Mouse (Mus musculus): ENCODE measurements at regions not wholly inside any gene's neighbourhood (a gene's known extent, or its start where the extent isn't known, plus 50 kb on each side); places are given as distances from the start of the nearest gene placed in this dataset.

DNA sequence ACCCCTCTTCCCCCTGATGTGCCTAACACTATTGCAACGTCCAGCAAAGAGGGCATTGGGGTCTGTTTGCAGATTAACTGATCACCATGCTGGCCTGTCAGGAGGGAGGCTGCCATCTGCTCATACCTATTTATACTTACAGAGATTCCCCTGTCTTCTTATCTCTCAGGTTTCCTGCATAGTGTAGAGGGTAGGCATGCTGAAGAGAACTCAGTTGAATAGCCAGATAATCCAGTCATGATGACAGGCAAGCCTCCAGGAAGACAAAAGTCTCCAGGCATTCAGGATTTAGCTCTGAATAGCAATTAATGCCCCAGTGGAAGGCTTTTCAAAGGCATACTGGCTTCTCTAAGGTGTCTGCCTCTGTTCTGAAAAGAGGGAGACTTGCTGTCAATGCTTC, 505.1 kb downstream of the Tmem132b start:
- DNase-seq (ENCODE audit: low spot score) (no peak), ATAC-seq (replicated peaks; ENCODE audit: low FRiP score) (no peak)
- Histone ChIP-seq H3K4me1 (replicated peaks; ENCODE audit: control insufficient read depth, insufficient read depth, low read length) (no peaks in the 10 kb centered on the region), H3K27ac (ENCODE audit: low read depth, low read length) (no peak overlapping the region), H3K36me3 (ENCODE audit: control insufficient read depth, insufficient read depth, low read length) (no peaks in the 10 kb centered on the region), H3K4me3 (ENCODE audit: low read depth, low read length) (no peak overlapping the region), H3K9ac (ENCODE audit: low read depth, low read length) (no peak overlapping the region), H3K4me2 (no peak overlapping the region), H3K27me3 (replicated peaks; ENCODE audit: control insufficient read depth, insufficient read depth, low read length) (no peaks in the 10 kb centered on the region), H3K9me3 (ENCODE audit: control insufficient read depth, low read length) (0 out of 2 replicates have a peak, but pooled peaks cover 2% of the 10 kb centered on the region)
- 13% methylated on average over 1 of the region's 1 CpGs for WGBS

DNA sequence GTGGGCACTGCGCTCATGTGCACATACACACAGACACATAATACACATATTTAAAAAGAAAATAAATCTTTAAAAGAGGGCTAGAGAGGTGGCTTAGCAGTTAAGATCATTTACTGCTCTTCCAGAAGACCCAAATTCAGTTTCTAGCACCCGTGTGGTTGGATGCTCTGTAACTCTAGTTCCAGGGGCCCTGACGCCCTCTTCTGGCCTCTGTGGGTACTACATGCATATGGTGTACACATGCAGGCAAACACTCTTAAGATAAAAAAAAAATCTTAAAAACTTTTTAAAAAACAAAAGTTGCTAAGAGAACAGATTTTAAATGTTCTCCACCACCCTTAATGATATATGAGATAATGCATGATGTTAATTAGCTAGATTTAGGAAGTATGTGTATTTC, 514.2 kb downstream of the Tmem132b start:
- WGBS, result 78% methylated on average over 3 of the region's 3 CpGs
- Histone ChIP-seq H3K4me3 (ENCODE audit: low read depth, low read length) (no peak overlapping the region), H3K36me3 (ENCODE audit: control insufficient read depth, insufficient read depth, low read length) (no peaks in the 10 kb centered on the region), H3K9me3 (ENCODE audit: control insufficient read depth, low read length) (no peaks in the 10 kb centered on the region), H3K4me2 (no peak overlapping the region), H3K27me3 (replicated peaks; ENCODE audit: control insufficient read depth, insufficient read depth, low read length) (no peaks in the 10 kb centered on the region), H3K27ac (ENCODE audit: low read depth, low read length) (no peak overlapping the region), H3K9ac (ENCODE audit: low read depth, low read length) (no peak overlapping the region), H3K4me1 (replicated peaks; ENCODE audit: control insufficient read depth, insufficient read depth, low read length) (no peaks in the 10 kb centered on the region)
- no peak for ATAC-seq (replicated peaks; ENCODE audit: low FRiP score)
- no peak for DNase-seq (ENCODE audit: low spot score)

DNA sequence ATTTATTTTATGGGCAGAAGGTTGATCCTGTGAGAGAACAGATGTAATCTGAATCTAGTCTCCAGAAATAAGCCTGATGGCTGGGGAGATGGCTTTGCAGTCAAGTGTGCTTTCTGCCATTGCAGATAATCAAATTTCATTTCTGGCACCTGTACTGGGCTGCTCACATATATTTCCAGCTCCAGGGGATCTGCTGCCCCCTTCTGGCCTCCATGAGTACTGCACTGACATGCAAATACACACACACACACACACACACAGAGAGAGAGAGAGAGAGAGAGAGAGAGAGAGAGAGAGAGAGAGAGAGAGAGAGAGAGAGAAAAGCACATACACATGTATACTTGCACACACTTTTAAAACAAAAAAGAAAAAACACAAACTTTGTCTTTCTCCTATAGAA, 532.1 kb downstream of the Tmem132b start:
- Histone ChIP-seq H3K4me1 (replicated peaks; ENCODE audit: control insufficient read depth, insufficient read depth, low read length) (no peaks in the 10 kb centered on the region), H3K36me3 (ENCODE audit: control insufficient read depth, insufficient read depth, low read length) (no peaks in the 10 kb centered on the region), H3K4me3 (ENCODE audit: low read depth, low read length) (no peak overlapping the region), H3K9ac (ENCODE audit: low read depth, low read length) (no peak overlapping the region), H3K27me3 (replicated peaks; ENCODE audit: control insufficient read depth, insufficient read depth, low read length) (no peaks in the 10 kb centered on the region), H3K9me3 (ENCODE audit: control insufficient read depth, low read length) (no peaks in the 10 kb centered on the region), H3K27ac (ENCODE audit: low read depth, low read length) (no peak overlapping the region), H3K4me2 (no peak overlapping the region)
- ATAC-seq (replicated peaks; ENCODE audit: low FRiP score) (no peak), DNase-seq (ENCODE audit: low spot score) (no peak)

DNA sequence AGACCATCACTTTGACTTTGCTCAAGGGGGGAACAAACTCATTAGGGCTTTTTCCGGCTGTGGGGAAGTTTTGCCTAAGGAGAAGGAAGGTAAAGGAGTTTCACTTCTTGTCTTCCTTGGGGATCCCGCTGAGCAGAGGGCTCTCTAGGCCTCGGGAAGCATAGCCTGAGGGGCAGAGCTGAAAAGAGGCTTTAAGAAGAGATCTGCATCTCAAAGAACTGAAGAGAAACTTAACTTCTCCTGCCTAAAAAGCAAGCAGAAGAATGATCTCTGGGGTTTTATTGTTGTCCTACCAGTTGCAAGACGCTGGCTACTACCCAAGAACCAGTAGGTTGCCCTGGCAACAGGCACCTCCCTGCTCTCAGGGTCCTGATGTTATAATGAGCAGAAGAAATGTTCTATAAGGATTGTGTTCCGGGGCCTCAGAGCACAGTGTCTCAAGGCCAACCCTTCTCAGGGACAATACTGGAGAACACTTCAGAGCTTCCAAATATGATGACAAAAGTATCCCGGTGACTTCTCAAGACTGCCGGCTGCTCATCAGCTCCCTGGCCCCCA, 547.8 kb downstream of the Tmem132b start:
- no peaks in the 10 kb centered on the region for H3K4me1 ChIP-seq (replicated peaks; ENCODE audit: control insufficient read depth, insufficient read depth, low read length)
- no peaks in the 10 kb centered on the region for H3K27me3 ChIP-seq (replicated peaks; ENCODE audit: control insufficient read depth, insufficient read depth, low read length)
- no peak overlapping the region for H3K4me3 ChIP-seq (ENCODE audit: low read depth, low read length)
- no peak overlapping the region for H3K9ac ChIP-seq (ENCODE audit: low read depth, low read length)
- H3K4me2 ChIP-seq, result no peak overlapping the region
- H3K27ac ChIP-seq (ENCODE audit: low read depth, low read length), result no peak overlapping the region
- 53% methylated on average over 7 of the region's 7 CpGs for WGBS
- peaks cover 8% of the 10 kb centered on the region for H3K9me3 ChIP-seq (ENCODE audit: control insufficient read depth, low read length)
- DNase-seq (ENCODE audit: low spot score) (no peak), ATAC-seq (replicated peaks; ENCODE audit: low FRiP score) (no peak)
- H3K36me3 ChIP-seq (ENCODE audit: control insufficient read depth, insufficient read depth, low read length), result no peaks in the 10 kb centered on the region

- Histone ChIP-seq H3K4me2 (no peak overlapping the region), H3K27ac (ENCODE audit: low read depth, low read length) (no peak overlapping the region), H3K9me3 (ENCODE audit: control insufficient read depth, low read length) (no peaks in the 10 kb centered on the region), H3K9ac (ENCODE audit: low read depth, low read length) (no peak overlapping the region), H3K27me3 (replicated peaks; ENCODE audit: control insufficient read depth, insufficient read depth, low read length) (no peaks in the 10 kb centered on the region), H3K36me3 (ENCODE audit: control insufficient read depth, insufficient read depth, low read length) (no peaks in the 10 kb centered on the region), H3K4me3 (ENCODE audit: low read depth, low read length) (no peak overlapping the region), H3K4me1 (replicated peaks; ENCODE audit: control insufficient read depth, insufficient read depth, low read length) (no peaks in the 10 kb centered on the region)
- 67% methylated on average over 4 of the region's 4 CpGs for WGBS
- DNase-seq (ENCODE audit: low spot score) (no peak), ATAC-seq (replicated peaks; ENCODE audit: low FRiP score) (no peak)
Observed at GRCm38 (mm10) chr5:126088251-126088914, 556.8 kb downstream of the Tmem132b start.

DNA sequence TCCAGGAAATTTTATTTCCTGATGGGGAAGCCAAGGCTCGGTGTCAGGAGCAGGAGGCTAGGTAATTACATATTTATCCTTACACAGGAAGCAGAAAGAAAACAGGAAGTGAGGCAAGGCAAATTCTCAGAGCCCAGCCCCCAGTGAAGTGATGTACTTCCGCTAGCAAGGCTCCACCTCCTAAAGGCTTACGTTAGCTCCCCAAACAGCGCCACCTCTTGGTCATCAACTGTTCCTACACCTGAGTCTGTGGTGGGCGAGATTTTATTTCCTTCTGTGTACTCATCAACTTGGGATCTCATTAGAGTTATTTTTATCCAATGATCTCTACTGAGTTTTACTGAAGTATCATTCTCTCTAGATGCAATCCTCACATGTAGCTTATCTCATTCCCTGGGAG, 561.6 kb downstream of the Tmem132b start:
- no peak overlapping the region for H3K27ac ChIP-seq (ENCODE audit: low read depth, low read length)
- whole genome bisulfite sequencing, result 73% methylated on average over 5 of the region's 5 CpGs
- H3K4me2 ChIP-seq, result no peak overlapping the region
- no peaks in the 10 kb centered on the region for H3K4me1 ChIP-seq (replicated peaks; ENCODE audit: control insufficient read depth, insufficient read depth, low read length)
- DNase-seq (ENCODE audit: low spot score), result no peak
- no peaks in the 10 kb centered on the region for H3K36me3 ChIP-seq (ENCODE audit: control insufficient read depth, insufficient read depth, low read length)
- no peak for ATAC-seq (replicated peaks; ENCODE audit: low FRiP score)
- no peak overlapping the region for H3K9ac ChIP-seq (ENCODE audit: low read depth, low read length)
- H3K4me3 ChIP-seq (ENCODE audit: low read depth, low read length), result no peak overlapping the region
- H3K27me3 ChIP-seq (replicated peaks; ENCODE audit: control insufficient read depth, insufficient read depth, low read length), result no peaks in the 10 kb centered on the region
- no peaks in the 10 kb centered on the region for H3K9me3 ChIP-seq (ENCODE audit: control insufficient read depth, low read length)

GRCm38 (mm10) chr5:126096616-126097261, 565.2 kb downstream of the Tmem132b start:
- no peaks in the 10 kb centered on the region for H3K36me3 ChIP-seq (ENCODE audit: control insufficient read depth, insufficient read depth, low read length)
- no peak overlapping the region for H3K9ac ChIP-seq (ENCODE audit: low read depth, low read length)
- H3K27me3 ChIP-seq (replicated peaks; ENCODE audit: control insufficient read depth, insufficient read depth, low read length), result no peaks in the 10 kb centered on the region
- no peak overlapping the region for H3K27ac ChIP-seq (ENCODE audit: low read depth, low read length)
- 79% methylated on average over 6 of the region's 6 CpGs for WGBS
- ATAC-seq (replicated peaks; ENCODE audit: low FRiP score), result no peak
- no peak overlapping the region for H3K4me2 ChIP-seq
- no peak for DNase-seq (ENCODE audit: low spot score)
- no peaks in the 10 kb centered on the region for H3K4me1 ChIP-seq (replicated peaks; ENCODE audit: control insufficient read depth, insufficient read depth, low read length)
- H3K4me3 ChIP-seq (ENCODE audit: low read depth, low read length), result no peak overlapping the region
- no peaks in the 10 kb centered on the region for H3K9me3 ChIP-seq (ENCODE audit: control insufficient read depth, low read length)

GRCm38 (mm10) chr5:126097262-126097628, 565.7 kb downstream of the Tmem132b start:
- DNase-seq (ENCODE audit: low spot score) (no peak), ATAC-seq (replicated peaks; ENCODE audit: low FRiP score) (no peak)
- Histone ChIP-seq H3K9me3 (ENCODE audit: control insufficient read depth, low read length) (no peaks in the 10 kb centered on the region), H3K27me3 (replicated peaks; ENCODE audit: control insufficient read depth, insufficient read depth, low read length) (no peaks in the 10 kb centered on the region), H3K27ac (ENCODE audit: low read depth, low read length) (no peak overlapping the region), H3K9ac (ENCODE audit: low read depth, low read length) (no peak overlapping the region), H3K4me3 (ENCODE audit: low read depth, low read length) (no peak overlapping the region), H3K4me1 (replicated peaks; ENCODE audit: control insufficient read depth, insufficient read depth, low read length) (no peaks in the 10 kb centered on the region), H3K4me2 (no peak overlapping the region), H3K36me3 (ENCODE audit: control insufficient read depth, insufficient read depth, low read length) (no peaks in the 10 kb centered on the region)

DNA sequence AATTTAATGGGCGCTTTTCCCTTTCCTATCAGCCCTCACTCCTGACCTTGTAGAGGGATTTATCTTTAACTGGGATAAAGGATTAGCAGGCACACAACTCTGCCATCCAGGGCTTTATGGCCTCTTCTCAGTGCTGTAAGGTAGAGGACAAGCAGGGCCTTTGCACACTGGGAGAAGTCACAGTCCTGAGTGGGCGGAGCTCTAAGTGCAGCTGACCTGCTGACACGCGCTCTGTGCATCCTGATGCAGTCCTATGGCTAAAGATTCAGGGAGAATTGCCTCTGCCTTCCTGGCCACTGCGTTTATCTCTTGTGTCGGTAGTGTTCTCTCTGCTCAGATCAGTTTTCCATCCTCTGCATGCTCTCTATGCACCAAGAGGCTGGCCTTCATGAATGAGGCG, 566.9 kb downstream of the Tmem132b start:
- ATAC-seq (replicated peaks; ENCODE audit: low FRiP score), result no peak
- Histone ChIP-seq H3K9me3 (ENCODE audit: control insufficient read depth, low read length) (no peaks in the 10 kb centered on the region), H3K27ac (ENCODE audit: low read depth, low read length) (no peak overlapping the region), H3K4me2 (no peak overlapping the region), H3K36me3 (ENCODE audit: control insufficient read depth, insufficient read depth, low read length) (no peaks in the 10 kb centered on the region), H3K27me3 (replicated peaks; ENCODE audit: control insufficient read depth, insufficient read depth, low read length) (no peaks in the 10 kb centered on the region), H3K4me1 (replicated peaks; ENCODE audit: control insufficient read depth, insufficient read depth, low read length) (no peaks in the 10 kb centered on the region), H3K9ac (ENCODE audit: low read depth, low read length) (no peak overlapping the region), H3K4me3 (ENCODE audit: low read depth, low read length) (no peak overlapping the region)
- DNase-seq (ENCODE audit: low spot score), result no peak
- WGBS, result 74% methylated on average over 7 of the region's 7 CpGs
